8 mouse cellular contexts compared by ENCODE assay signal in genomic region chr5:25041307-25041706, GRCm38 (mm10). TPM values are rescaled to one million over a fixed set of nuclear protein-coding genes. Genes with fewer than 3 reads are reported as not detected.
DNase-seq lines count a peak whose midpoint lies in the region; ATAC-seq and TF ChIP-seq lines count a peak whose summit lies in the region.
"Had no signal": no experiment of that assay in that cellular context is flagged by ENCODE, and none has a peak within 500 bp of the region (broad histone marks: within the 10 kb centered on the region; RNA-seq: fewer than 3 reads in every experiment).

No protein-coding gene starts in this region.

- no peak overlapping the region for H3K4me2 ChIP-seq in lung, postnatal 0 days (replicated peaks; ENCODE audit: low read depth, low read length)

- DNase-seq in layer of hippocampus, adult 11-12 months (ENCODE audit: low spot score) = peak; percentile 53
- no peak for DNase-seq in layer of hippocampus, postnatal 25 days (ENCODE audit: extremely low spot score in 1 of 2, low spot score in 1 of 2)
- DNase-seq in WW6 (ENCODE audit: low read depth, low spot score) = peak; percentile 20
- DNase-seq in lung, postnatal 0 days (ENCODE audit: low spot score) = peak; percentile 50
- DNase-seq in ovary, postnatal 14 days (ENCODE audit: low spot score) = no peak
- DNase-seq: cerebellum, adult 18-20 months had no signal

- peak; percentile 60 for TF ChIP-seq CTCF in ES-Bruce4 (IDR thresholded peaks at IDR 0.05; ENCODE audit: low read depth, low read length)
- peak; percentile 65 for TF ChIP-seq CTCF in lung, postnatal 0 days (IDR thresholded peaks at IDR 0.05)

- TF ChIP-seq EP300 in ES-Bruce4 (IDR thresholded peaks at IDR 0.05; ENCODE audit: insufficient read depth, low read depth, low read length) = no peak
- TF ChIP-seq EP300 in lung, postnatal 0 days (IDR thresholded peaks at IDR 0.05) = no peak

- no peaks in the 10 kb centered on the region for H3K27me3 ChIP-seq in ES-Bruce4 (ENCODE audit: control insufficient read depth, insufficient read depth, low read length, poor library complexity, severe bottlenecking)
- H3K27me3 ChIP-seq in lung, postnatal 0 days (replicated peaks; ENCODE audit: insufficient read depth, low read length) = no peaks in the 10 kb centered on the region

- no peaks in the 10 kb centered on the region for H3K9me3 ChIP-seq in ES-Bruce4 (replicated peaks; ENCODE audit: control insufficient read depth, insufficient read depth, low read length, poor library complexity, severe bottlenecking)
- H3K9me3 ChIP-seq in lung, postnatal 0 days (ENCODE audit: low read length) = no peaks in the 10 kb centered on the region

- 40% methylated on average over 5 of the region's 5 CpGs for WGBS in lung, postnatal 0 days

- H3K4me1 ChIP-seq in ES-Bruce4 (ENCODE audit: control insufficient read depth, insufficient read depth, low read length) = no peaks in the 10 kb centered on the region
- no peaks in the 10 kb centered on the region for H3K4me1 ChIP-seq in lung, postnatal 0 days (ENCODE audit: insufficient read depth, low read depth, low read length)

- peak; percentile 55; the same call in 1 of the 2 replicates for ATAC-seq in lung, postnatal 0 days
- ATAC-seq in granulocyte monocyte progenitor cell, adult 5-6 weeks (replicated peaks; ENCODE audit: poor library complexity, severe bottlenecking) = no peak

- no peak for TF ChIP-seq POLR2A in ES-Bruce4 (IDR thresholded peaks at IDR 0.05; ENCODE audit: insufficient read depth, low read length)

- H3K36me3 ChIP-seq in ES-Bruce4 (ENCODE audit: control insufficient read depth, insufficient read depth, low read length, poor library complexity, severe bottlenecking) = no peaks in the 10 kb centered on the region
- no peaks in the 10 kb centered on the region for H3K36me3 ChIP-seq in lung, postnatal 0 days (ENCODE audit: insufficient read depth, low read length)

- H3K4me3 ChIP-seq in ES-Bruce4 (ENCODE audit: low read depth, low read length) = no peak overlapping the region
- no peak overlapping the region for H3K4me3 ChIP-seq in lung, postnatal 0 days (ENCODE audit: low read depth, low read length)

- no peak overlapping the region for H3K27ac ChIP-seq in ES-Bruce4 (ENCODE audit: insufficient read depth, low read length)
- H3K27ac ChIP-seq in lung, postnatal 0 days (ENCODE audit: low read length) = no peak overlapping the region

- no peak overlapping the region for H3K9ac ChIP-seq in ES-Bruce4 (ENCODE audit: low read depth, poor library complexity, severe bottlenecking)
- no peak overlapping the region for H3K9ac ChIP-seq in lung, postnatal 0 days (replicated peaks; ENCODE audit: low read depth)

RNA-seq across cellular contexts. Expression of gene Prkag2, which starts 59.1 kb away (rescaled TPM):
- 100 to 1,000 TPM; 159 to 167 TPM for total RNA-seq in layer of hippocampus, postnatal 25 days (2021)
- polyA plus RNA-seq in ES-Bruce4 (2011; ENCODE audit: insufficient read depth, insufficient read length, low read depth, missing spikeins) = 20.9 and 22.0 TPM in 2 replicates
- polyA plus RNA-seq in lung, postnatal 0 days (2015; fragmentation: Nextera tagmentation; extraction: Ambion mirVana) = 16.2 and 17.0 TPM in 2 replicates
- total RNA-seq in granulocyte monocyte progenitor cell, adult 5-6 weeks (2014; fragmentation: Nextera tagmentation) = 27.3 and 27.5 TPM in 2 replicates
- total RNA-seq in granulocyte monocyte progenitor cell, adult 5-6 weeks (2017) = 18.2 and 22.7 TPM in 2 replicates

Comparison
In these comparisons a context has a peak if more than half of its experiments do, and no peak if none do; other contexts are left out.
1. DNase-seq: peak in layer of hippocampus, adult 11-12 months (single experiment), WW6 (single experiment) and lung, postnatal 0 days (single experiment); none in layer of hippocampus, postnatal 25 days (0 of 2) and ovary, postnatal 14 days (single experiment).
2. RNA of gene Prkag2, which starts 59.1 kb away (total RNA-seq): 159 to 167 TPM in layer of hippocampus, postnatal 25 days; 18.2 to 27.5 TPM in granulocyte monocyte progenitor cell, adult 5-6 weeks; every median in the first group is over 4 times any median in the second.